Mouse (Mus musculus) intestine, embryonic 15.5 days (tissue): ENCODE measurements around the gene Phf19. TPM values are rescaled to one million over a fixed set of nuclear protein-coding genes. Genes with fewer than 3 reads are reported as not detected.

Source experiments
- ATAC-seq: fragments of 200-750 bp; cut with Nextera tagmentation; 2 replicates; pipeline ENCODE4 v1.8.0; 2017; ENCODE audit warnings: moderate TSS enrichment, moderate library complexity
- H3K27ac ChIP-seq: fragments of 300-500 bp; sonication (generic); 2 replicates; pipeline ENCODE4 v1.5.1; 2015; ENCODE audit warnings: mild to moderate bottlenecking, inconsistent platforms
- H3K27me3 ChIP-seq: fragments of 300-500 bp; sonication (generic); replicated peaks from 2 replicates; pipeline ENCODE4 v1.6.1; 2015; ENCODE audit warnings: inconsistent platforms
- H3K36me3 ChIP-seq: fragments of 300-500 bp; sonication (generic); 2 replicates; pipeline ENCODE4 v1.6.1; 2015; ENCODE audit warnings: inconsistent platforms
- H3K4me1 ChIP-seq: fragments of 300-500 bp; sonication (generic); replicated peaks from 2 replicates; pipeline ENCODE4 v1.6.1; 2015; ENCODE audit warnings: inconsistent platforms
- H3K4me2 ChIP-seq: fragments of 300-500 bp; sonication (generic); replicated peaks from 2 replicates; pipeline ENCODE4 v1.6.1; 2015; ENCODE audit warnings: mild to moderate bottlenecking, inconsistent platforms
- H3K4me3 ChIP-seq: fragments of 300-500 bp; sonication (generic); replicated peaks from 2 replicates; pipeline ENCODE4 v1.5.1; 2015; ENCODE audit warnings: inconsistent platforms
- H3K9ac ChIP-seq: fragments of 300-500 bp; sonication (generic); 2 replicates; pipeline ENCODE4 v1.6.1; 2015; ENCODE audit warnings: inconsistent platforms
- H3K9me3 ChIP-seq: fragments of 300-500 bp; sonication (generic); 2 replicates; pipeline ENCODE4 v1.6.1; 2016; ENCODE audit warnings: inconsistent platforms
- WGBS: fragments of 180-500 bp; shearing (Covaris S2); methylation state at CpG from one replicate; pipeline ENCODE4 v1.1.7; 2015; 5-methylcytosine and 5-hydroxymethylcytosine counted together
- polyA plus RNA-seq: library from polyadenylated mRNA; unstranded; fragments of >200 nt; fragmentation: Nextera tagmentation; extraction: Ambion mirVana; gene quantifications from 2 replicates; pipeline ENCODE4 v1.2.1, GENCODE M21; 2015

The Phf19 gene
- polyA plus RNA-seq, 1 experiment from 2014 or later: 8.0 TPM

- peak; percentile 42; the same call in 1 of the 2 replicates for ATAC-seq
- WGBS: 80% methylated on average over 2 of the region's 2 CpGs
Observed at GRCm38 (mm10) chr2:34882757-34883156, 31.1 kb downstream of the Phf19 start.

GRCm38 (mm10) chr2:34880054-34880453 is 33.8 kb downstream of the Phf19 start:
- WGBS: 82% methylated on average over 10 of the region's 10 CpGs
- no peak overlapping the region for H3K4me3 ChIP-seq
- no peaks in the 10 kb centered on the region for H3K27me3 ChIP-seq
- no peaks in the 10 kb centered on the region for H3K9me3 ChIP-seq
- H3K27ac ChIP-seq: no peak overlapping the region
- ATAC-seq: no peak
- no peak overlapping the region for H3K9ac ChIP-seq
- H3K4me1 ChIP-seq: no peaks in the 10 kb centered on the region
- no peaks in the 10 kb centered on the region for H3K36me3 ChIP-seq
- no peak overlapping the region for H3K4me2 ChIP-seq

More at GRCm38 (mm10) chr2:34882757-34883156, 31.1 kb downstream of the Phf19 start:
- H3K27ac ChIP-seq: no peak overlapping the region
- no peak overlapping the region for H3K4me3 ChIP-seq
- no peaks in the 10 kb centered on the region for H3K36me3 ChIP-seq
- no peak overlapping the region for H3K9ac ChIP-seq
- no peaks in the 10 kb centered on the region for H3K9me3 ChIP-seq
- no peaks in the 10 kb centered on the region for H3K4me1 ChIP-seq
- no peaks in the 10 kb centered on the region for H3K27me3 ChIP-seq
- H3K4me2 ChIP-seq: no peak overlapping the region

GRCm38 (mm10) chr2:34874816-34875345 is 38.9 kb downstream of the Phf19 start, which contains the start of gene Psmd5:
Psmd5 (minus strand) TSS chr2:34874968.
- Histone ChIP-seq H3K9ac (peak within 1 kb of the TSS; percentile 41), H3K4me1 (peaks cover 7% of the 10 kb centered on the region; the same call in 1 of the 2 replicates), H3K27me3 (no peaks in the 10 kb centered on the region), H3K9me3 (no peaks in the 10 kb centered on the region), H3K4me3 (peak within 1 kb of the TSS; percentile 33), H3K27ac (peak within 1 kb of the TSS; percentile 29), H3K4me2 (peak within 1 kb of the TSS; percentile 57), H3K36me3 (no peaks in the 10 kb centered on the region)
- WGBS: 14% methylated on average over 8 of the region's 8 CpGs
- ATAC-seq: no peak

- peaks cover 11% of the 10 kb centered on the region; the same call in 1 of the 2 replicates for H3K4me1 ChIP-seq
- peak within 1 kb of the TSS; percentile 57 for H3K4me2 ChIP-seq
- H3K27ac ChIP-seq: peak within 1 kb of the TSS; percentile 29
- no peaks in the 10 kb centered on the region for H3K9me3 ChIP-seq
- peak within 1 kb of the TSS; percentile 41 for H3K9ac ChIP-seq
- peak; percentile 36 for ATAC-seq
- peak within 1 kb of the TSS; percentile 33 for H3K4me3 ChIP-seq
- H3K36me3 ChIP-seq: no peaks in the 10 kb centered on the region
- H3K27me3 ChIP-seq: no peaks in the 10 kb centered on the region
- 2% methylated on average over 14 of the region's 14 CpGs for WGBS
Observed at GRCm38 (mm10) chr2:34874271-34874670, 39.6 kb downstream of the Phf19 start, which contains the start of gene Cutal. Cutal (plus strand) TSS chr2:34874396.

GRCm38 (mm10) chr2:34870520-34871474 is 43.0 kb downstream of the Phf19 start:
- no peaks in the 10 kb centered on the region for H3K36me3 ChIP-seq
- ATAC-seq: peak; percentile 97
- H3K4me2 ChIP-seq: peak overlapping the region; percentile 75
- WGBS: under 1% methylated on average over 67 of the region's 67 CpGs
- peaks cover 11% of the 10 kb centered on the region; the same call in 1 of the 2 replicates for H3K4me1 ChIP-seq
- H3K27ac ChIP-seq: peak overlapping the region; percentile 97
- H3K9me3 ChIP-seq: no peaks in the 10 kb centered on the region
- no peaks in the 10 kb centered on the region for H3K27me3 ChIP-seq
- peak overlapping the region; percentile 82 for H3K4me3 ChIP-seq
- H3K9ac ChIP-seq: peak overlapping the region; percentile 92

- Histone ChIP-seq H3K36me3 (peaks cover 5% of the 10 kb centered on the region), H3K4me2 (peak overlapping the region; percentile 54), H3K9ac (peak overlapping the region; percentile 39), H3K9me3 (no peaks in the 10 kb centered on the region), H3K27me3 (no peaks in the 10 kb centered on the region), H3K4me3 (peak overlapping the region; percentile 23), H3K4me1 (peaks cover 11% of the 10 kb centered on the region; the same call in 1 of the 2 replicates), H3K27ac (no peak overlapping the region)
- ATAC-seq: no peak
- 34% methylated on average over 5 of the region's 5 CpGs for WGBS
Observed at GRCm38 (mm10) chr2:34869680-34870079, 44.1 kb downstream of the Phf19 start.

- H3K27me3 ChIP-seq: no peaks in the 10 kb centered on the region
- H3K9ac ChIP-seq: no peak overlapping the region
- no peak for ATAC-seq
- no peak overlapping the region for H3K27ac ChIP-seq
- H3K4me3 ChIP-seq: no peak overlapping the region
- H3K4me2 ChIP-seq: no peak overlapping the region
- no peaks in the 10 kb centered on the region for H3K4me1 ChIP-seq
- peaks cover 53% of the 10 kb centered on the region for H3K36me3 ChIP-seq
- WGBS: 91% methylated on average over 8 of the region's 8 CpGs
- H3K9me3 ChIP-seq: no peaks in the 10 kb centered on the region
Observed at GRCm38 (mm10) chr2:34857728-34858127, 56.1 kb downstream of the Phf19 start.

- Histone ChIP-seq H3K27ac (no peak overlapping the region), H3K36me3 (peaks cover 55% of the 10 kb centered on the region), H3K4me1 (no peaks in the 10 kb centered on the region), H3K27me3 (no peaks in the 10 kb centered on the region), H3K4me2 (no peak overlapping the region), H3K4me3 (no peak overlapping the region), H3K9me3 (no peaks in the 10 kb centered on the region), H3K9ac (no peak overlapping the region)
- 93% methylated on average over 4 of the region's 4 CpGs for WGBS
- ATAC-seq: no peak
Observed at GRCm38 (mm10) chr2:34855265-34855664, 58.6 kb downstream of the Phf19 start.

- no peak for ATAC-seq
- WGBS: 100% methylated on average over 1 of the region's 1 CpGs
- no peaks in the 10 kb centered on the region for H3K27me3 ChIP-seq
- no peaks in the 10 kb centered on the region for H3K4me1 ChIP-seq
- no peak overlapping the region for H3K9ac ChIP-seq
- H3K9me3 ChIP-seq: no peaks in the 10 kb centered on the region
- H3K27ac ChIP-seq: no peak overlapping the region
- H3K4me3 ChIP-seq: no peak overlapping the region
- H3K36me3 ChIP-seq: peaks cover 10% of the 10 kb centered on the region; the same call in 1 of the 2 replicates
- H3K4me2 ChIP-seq: no peak overlapping the region
Observed at GRCm38 (mm10) chr2:34847702-34848101, 66.1 kb downstream of the Phf19 start.

Other genes starting within 250 kb of the Phf19 start
- 69.5 and 73.0 TPM in 2 replicates for gene Gapvd1, start 158.8 kb downstream of the Phf19 start, polyA plus RNA-seq
- gene Hspa5, start 142.1 kb downstream of the Phf19 start, polyA plus RNA-seq: 1,028 and 1,048 TPM in 2 replicates
- 40.7 and 45.7 TPM in 2 replicates for gene Rabepk, start 114.1 kb downstream of the Phf19 start, polyA plus RNA-seq
- gene Fbxw2, start 87.7 kb downstream of the Phf19 start, polyA plus RNA-seq: 68.3 and 71.4 TPM in 2 replicates
- gene Gm34653, start 81.0 kb downstream of the Phf19 start, polyA plus RNA-seq: not detected in 2 replicates
- 5.7 and 6.8 TPM in 2 replicates for gene Cutal, start 39.6 kb downstream of the Phf19 start, polyA plus RNA-seq
- gene Psmd5, start 39.1 kb downstream of the Phf19 start, polyA plus RNA-seq: 88.7 and 98.0 TPM in 2 replicates
- 2.5 TPM in 2 replicates for gene Traf1, start 47.7 kb upstream of the Phf19 start, polyA plus RNA-seq
- 0.36 and 0.77 TPM in 2 replicates for gene Hc, start 147.4 kb upstream of the Phf19 start, polyA plus RNA-seq
- gene AI182371, start 187.5 kb upstream of the Phf19 start, polyA plus RNA-seq: 0.64 and 0.70 TPM in 2 replicates
- gene Cntrl, start 195.5 kb upstream of the Phf19 start, polyA plus RNA-seq: 20.0 and 21.3 TPM in 2 replicates